Mouse (Mus musculus) heart, postnatal 0 days (tissue): ENCODE measurements around the gene Lrrc8b.

ENCODE experiments used
- CTCF ChIP-seq: IDR thresholded peaks from 2 replicates; pipeline ENCODE4 v1.5.1; 2016; ENCODE audit warnings: antibody characterized with exemption, control low read depth, low read depth
- EP300 ChIP-seq: IDR thresholded peaks from 2 replicates; pipeline ENCODE4 v1.6.1; 2016; ENCODE audit warnings: antibody characterized with exemption, low read depth

DNA sequence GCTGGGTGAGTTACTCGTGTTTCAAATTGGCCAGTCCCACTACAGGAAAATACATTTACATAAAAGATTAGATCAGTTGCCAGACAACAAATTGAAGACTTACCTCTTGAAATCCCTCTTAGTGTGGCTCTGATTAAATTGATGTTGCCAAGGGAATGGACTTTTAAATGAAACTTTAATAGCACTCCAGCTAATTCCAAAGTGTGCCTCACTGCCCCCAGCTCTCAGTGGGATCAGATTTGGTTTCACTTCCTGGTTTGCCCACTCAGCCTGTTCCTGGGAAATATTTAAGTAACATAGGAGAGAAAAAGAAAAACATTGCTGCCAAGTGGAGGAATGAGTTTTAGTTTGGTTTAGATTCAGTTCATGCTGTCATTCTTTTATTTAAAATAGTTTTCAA lies 38.5 kb downstream of the Lrrc8b start:
- TF ChIP-seq EP300 (no peak), CTCF (no peak)
